Mouse (Mus musculus): Measurements from ENCODE around the gene Jun.

- TF ChIP-seq CTCF (IDR thresholded peaks at IDR 0.05; ENCODE audit: control insufficient read depth, insufficient read depth, insufficient replicate concordance, low read depth, low read length), result no peak
- no peak for TF ChIP-seq POLR2A (IDR thresholded peaks at IDR 0.05; ENCODE audit: control insufficient read depth, low read depth, low read length)
Observed at GRCm38 (mm10) chr4:95055276-95055675, 3.3 kb upstream of the Jun start.

All from testis, adult 2 months (tissue).